Mouse (Mus musculus) embryonic facial prominence, embryonic 15.5 days (tissue): ENCODE results near the gene Foxo1. TPM values are rescaled to one million over a fixed set of nuclear protein-coding genes. Genes with fewer than 3 reads are reported as not detected.

Experiments
- ATAC-seq: fragments of 200-750 bp; cut with Nextera tagmentation; 2 replicates; pipeline ENCODE4 v1.8.0; 2017; ENCODE audit warnings: low read depth, moderate TSS enrichment; ENCODE audit not compliant: insufficient number of reproducible peaks, low FRiP score, low TSS enrichment
- H3K27ac ChIP-seq: fragments of 300-500 bp; sonication (generic); replicated peaks from 2 replicates; pipeline ENCODE4 v1.5.1; 2015; ENCODE audit warnings: mild to moderate bottlenecking, inconsistent platforms
- H3K27me3 ChIP-seq: fragments of 300-500 bp; sonication (generic); 2 replicates; pipeline ENCODE4 v1.6.1; 2015; ENCODE audit warnings: inconsistent platforms
- H3K36me3 ChIP-seq: fragments of 300-500 bp; sonication (generic); 2 replicates; pipeline ENCODE4 v1.6.1; 2015; ENCODE audit warnings: mild to moderate bottlenecking, inconsistent platforms
- H3K4me1 ChIP-seq: fragments of 300-500 bp; sonication (generic); 2 replicates; pipeline ENCODE4 v1.6.1; 2015; ENCODE audit warnings: inconsistent platforms
- H3K4me2 ChIP-seq: fragments of 300-500 bp; sonication (generic); replicated peaks from 2 replicates; pipeline ENCODE4 v1.6.1; 2015; ENCODE audit warnings: mild to moderate bottlenecking, inconsistent platforms
- H3K4me3 ChIP-seq: fragments of 300-500 bp; sonication (generic); replicated peaks from 2 replicates; pipeline ENCODE4 v1.5.1; 2015; ENCODE audit warnings: mild to moderate bottlenecking, inconsistent platforms
- H3K9ac ChIP-seq: fragments of 300-500 bp; sonication (generic); 2 replicates; pipeline ENCODE4 v1.6.1; 2015; ENCODE audit warnings: inconsistent platforms
- H3K9me3 ChIP-seq: fragments of 300-500 bp; sonication (generic); replicated peaks from 2 replicates; pipeline ENCODE4 v1.6.1; 2016; ENCODE audit warnings: inconsistent platforms
- WGBS: fragments of 180-500 bp; shearing (Covaris S2); methylation state at CpG from one replicate; pipeline ENCODE4 v1.1.7; 2015; 5-methylcytosine and 5-hydroxymethylcytosine counted together
- polyA plus RNA-seq: library from polyadenylated mRNA; unstranded; fragments of >200 nt; fragmentation: Nextera tagmentation; extraction: Ambion mirVana; gene quantifications from 2 replicates; pipeline ENCODE4 v1.2.1, GENCODE M21; 2015

Gene Foxo1
- polyA plus RNA-seq, 1 experiment from 2014 or later, result 8.2 TPM

GRCm38 (mm10) chr3:52292498-52292897, 24.4 kb downstream of the Foxo1 start:
- Histone ChIP-seq H3K9ac (no peak overlapping the region), H3K9me3 (no peaks in the 10 kb centered on the region), H3K27ac (no peak overlapping the region), H3K36me3 (no peaks in the 10 kb centered on the region), H3K4me1 (0 out of 2 replicates have a peak, but pooled peaks cover 12% of the 10 kb centered on the region), H3K4me2 (no peak overlapping the region), H3K4me3 (no peak overlapping the region), H3K27me3 (no peaks in the 10 kb centered on the region)
- WGBS, result 72% methylated on average over 7 of the region's 7 CpGs
- ATAC-seq, result no peak

DNA sequence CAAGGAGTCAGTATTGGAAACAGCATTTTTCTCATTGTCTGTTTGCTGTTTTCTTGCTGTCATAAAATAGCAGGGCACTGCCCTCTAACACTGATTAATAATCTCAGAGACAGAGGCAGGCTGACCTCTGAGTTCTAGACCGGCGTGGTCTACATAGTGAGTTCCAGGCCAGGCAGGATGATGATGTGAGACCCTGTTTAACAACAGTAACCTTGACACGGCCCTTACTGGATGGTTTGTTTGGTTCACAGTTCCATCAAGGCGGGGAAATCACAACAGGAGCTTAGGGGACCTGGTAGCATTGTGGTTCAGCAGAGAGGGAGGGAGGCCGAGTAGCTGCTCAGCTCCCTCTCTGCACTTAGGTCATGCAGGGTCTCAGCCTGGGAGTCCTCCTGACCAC, 25.8 kb downstream of the Foxo1 start:
- Histone ChIP-seq H3K4me1 (peaks cover 24% of the 10 kb centered on the region), H3K27me3 (no peaks in the 10 kb centered on the region), H3K36me3 (no peaks in the 10 kb centered on the region), H3K9ac (no peak overlapping the region), H3K4me3 (no peak overlapping the region), H3K27ac (no peak overlapping the region), H3K9me3 (no peaks in the 10 kb centered on the region), H3K4me2 (no peak overlapping the region)
- 79% methylated on average over 5 of the region's 5 CpGs for WGBS
- no peak for ATAC-seq

DNA sequence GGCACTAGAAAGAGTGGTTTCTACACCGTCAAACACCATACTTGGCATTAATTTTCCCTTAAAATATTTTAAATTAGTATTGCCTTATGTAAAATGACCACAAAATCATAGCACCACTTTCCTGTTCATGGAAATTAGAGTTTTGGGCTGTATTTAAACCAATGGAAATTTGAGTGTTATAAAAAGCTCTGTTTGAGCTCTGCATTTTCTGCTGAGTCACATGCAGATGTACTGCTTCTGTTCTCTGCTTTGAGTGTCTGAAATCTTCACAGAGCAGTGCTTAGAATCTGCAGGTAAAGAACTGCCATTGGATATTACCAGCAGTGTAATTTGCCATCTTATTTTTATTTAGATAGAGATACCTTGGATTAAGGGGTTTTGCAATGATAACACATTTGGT, 27.6 kb downstream of the Foxo1 start:
- WGBS, result 64% methylated on average over 1 of the region's 1 CpGs
- Histone ChIP-seq H3K4me1 (peaks cover 35% of the 10 kb centered on the region), H3K27me3 (no peaks in the 10 kb centered on the region), H3K4me3 (no peak overlapping the region), H3K36me3 (no peaks in the 10 kb centered on the region), H3K9ac (no peak overlapping the region), H3K4me2 (no peak overlapping the region), H3K27ac (no peak overlapping the region), H3K9me3 (no peaks in the 10 kb centered on the region)
- ATAC-seq, result no peak

- 59% methylated on average over 7 of the region's 7 CpGs for WGBS
- H3K4me1 ChIP-seq, result peaks cover 41% of the 10 kb centered on the region
- H3K36me3 ChIP-seq, result no peaks in the 10 kb centered on the region
- ATAC-seq, result no peak
- H3K27ac ChIP-seq, result no peak overlapping the region
- no peak overlapping the region for H3K4me3 ChIP-seq
- H3K27me3 ChIP-seq, result no peaks in the 10 kb centered on the region
- H3K4me2 ChIP-seq, result no peak overlapping the region
- H3K9ac ChIP-seq, result no peak overlapping the region
- H3K9me3 ChIP-seq, result no peaks in the 10 kb centered on the region
Measured at GRCm38 (mm10) chr3:52296224-52296760, 28.2 kb downstream of the Foxo1 start.

DNA sequence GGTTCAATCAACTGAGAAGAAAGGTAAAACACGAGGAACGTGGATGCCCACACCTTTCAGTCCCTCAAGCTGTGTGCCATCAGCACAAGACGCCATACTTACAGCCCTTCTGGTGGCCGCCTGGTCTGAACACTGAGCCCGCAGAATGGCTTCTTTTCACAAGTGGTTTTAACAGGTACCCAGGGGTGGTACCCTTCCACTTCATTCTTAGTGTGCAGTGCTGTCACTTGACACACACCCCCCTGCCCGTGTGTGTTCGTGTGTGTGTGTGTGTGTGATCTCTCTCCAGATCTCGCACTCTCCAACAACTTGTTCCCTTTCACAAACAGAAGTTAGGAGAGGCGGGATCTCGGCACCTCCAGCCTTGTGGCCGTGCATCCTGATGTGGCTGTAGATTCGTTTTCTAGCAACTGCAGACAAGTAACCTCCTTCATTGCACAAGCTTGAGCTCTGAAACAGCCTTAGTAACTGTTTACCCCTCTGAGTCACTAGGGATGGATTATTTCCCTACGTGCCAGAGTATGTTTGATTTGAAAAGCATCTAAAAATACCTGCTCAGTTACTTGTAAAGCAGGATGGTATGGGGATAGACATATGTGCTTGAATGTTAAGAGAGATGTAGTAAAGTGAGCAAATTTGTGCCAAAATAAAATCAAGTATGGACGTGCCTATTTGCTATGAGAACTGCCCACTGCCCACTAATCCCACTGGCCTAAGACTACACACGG, 29.3 kb downstream of the Foxo1 start:
- no peak overlapping the region for H3K4me2 ChIP-seq

DNA sequence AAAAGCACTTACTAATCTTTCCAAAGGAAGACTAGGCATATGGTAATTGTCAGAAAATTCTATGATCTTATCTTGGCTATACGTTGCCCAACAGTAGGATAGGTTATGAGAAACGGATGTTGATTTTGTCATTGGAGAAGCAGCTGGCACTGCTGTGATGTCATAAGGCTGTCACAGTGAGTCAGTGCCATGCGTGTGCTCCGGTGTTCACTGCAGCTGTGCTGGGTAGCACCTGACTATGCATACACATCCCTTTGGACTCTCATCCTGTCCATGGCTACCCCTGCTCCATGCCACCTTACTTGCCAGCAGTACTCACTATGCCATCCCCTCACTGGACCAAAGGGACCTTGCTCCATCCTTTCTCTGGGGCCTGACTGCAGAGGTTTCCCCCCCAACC, 30.5 kb downstream of the Foxo1 start:
- 56% methylated on average over 4 of the region's 4 CpGs for WGBS
- no peak overlapping the region for H3K4me3 ChIP-seq
- no peak overlapping the region for H3K4me2 ChIP-seq
- no peak overlapping the region for H3K9ac ChIP-seq
- no peak for ATAC-seq
- H3K9me3 ChIP-seq, result no peaks in the 10 kb centered on the region
- no peak overlapping the region for H3K27ac ChIP-seq
- H3K27me3 ChIP-seq, result no peaks in the 10 kb centered on the region
- peaks cover 38% of the 10 kb centered on the region for H3K4me1 ChIP-seq
- H3K36me3 ChIP-seq, result no peaks in the 10 kb centered on the region

More for the DNA sequence above, 29.3 kb downstream of the Foxo1 start:
- ATAC-seq, result no peak
- Histone ChIP-seq H3K9ac (no peak overlapping the region), H3K4me3 (no peak overlapping the region), H3K27ac (0 out of 2 replicates have a peak overlapping the region, but pooled peaks have one; percentile 17), H3K4me1 (peaks cover 41% of the 10 kb centered on the region), H3K36me3 (no peaks in the 10 kb centered on the region), H3K9me3 (no peaks in the 10 kb centered on the region), H3K27me3 (no peaks in the 10 kb centered on the region)
- 57% methylated on average over 15 of the region's 15 CpGs for WGBS

DNA sequence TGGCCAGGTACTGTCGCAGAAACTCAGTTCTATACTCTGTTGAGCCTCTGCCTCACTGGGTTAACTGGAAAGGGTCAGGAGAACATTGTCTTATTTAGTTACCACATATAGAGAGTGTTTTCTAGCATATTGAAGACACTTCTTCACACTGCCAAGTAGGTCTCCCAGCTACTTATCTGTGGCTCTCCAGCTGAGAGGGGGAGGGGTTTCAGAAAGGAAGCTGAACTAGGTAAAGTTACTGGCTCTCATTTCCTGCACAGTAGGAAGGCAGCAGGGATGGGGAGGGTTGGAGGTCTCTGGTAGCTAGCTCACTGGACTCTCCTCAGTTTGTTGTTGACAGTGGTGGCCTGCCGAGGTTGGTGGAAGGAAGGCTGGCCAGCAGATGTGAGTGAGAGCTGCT, 31.2 kb downstream of the Foxo1 start:
- no peak for ATAC-seq
- H3K4me2 ChIP-seq, result no peak overlapping the region
- no peaks in the 10 kb centered on the region for H3K27me3 ChIP-seq
- no peak overlapping the region for H3K4me3 ChIP-seq
- no peak overlapping the region for H3K27ac ChIP-seq
- no peaks in the 10 kb centered on the region for H3K36me3 ChIP-seq
- WGBS, result 60% methylated on average over 2 of the region's 2 CpGs
- no peak overlapping the region for H3K9ac ChIP-seq
- no peaks in the 10 kb centered on the region for H3K9me3 ChIP-seq
- H3K4me1 ChIP-seq, result peaks cover 38% of the 10 kb centered on the region

- H3K9me3 ChIP-seq, result no peaks in the 10 kb centered on the region
- no peak overlapping the region for H3K27ac ChIP-seq
- no peak overlapping the region for H3K9ac ChIP-seq
- H3K27me3 ChIP-seq, result no peaks in the 10 kb centered on the region
- no peak for ATAC-seq
- no peak overlapping the region for H3K4me2 ChIP-seq
- no peak overlapping the region for H3K4me3 ChIP-seq
- 62% methylated on average over 6 of the region's 6 CpGs for WGBS
- no peaks in the 10 kb centered on the region for H3K36me3 ChIP-seq
- H3K4me1 ChIP-seq, result peaks cover 38% of the 10 kb centered on the region
Measured at GRCm38 (mm10) chr3:52300517-52300916, 32.4 kb downstream of the Foxo1 start.

- no peaks in the 10 kb centered on the region for H3K9me3 ChIP-seq
- no peak overlapping the region for H3K9ac ChIP-seq
- no peaks in the 10 kb centered on the region for H3K36me3 ChIP-seq
- no peaks in the 10 kb centered on the region for H3K27me3 ChIP-seq
- H3K4me3 ChIP-seq, result no peak overlapping the region
- H3K27ac ChIP-seq, result no peak overlapping the region
- no peak overlapping the region for H3K4me2 ChIP-seq
- 74% methylated on average over 5 of the region's 5 CpGs for WGBS
- ATAC-seq, result no peak
- peaks cover 21% of the 10 kb centered on the region for H3K4me1 ChIP-seq
Measured at GRCm38 (mm10) chr3:52303301-52303700, 35.2 kb downstream of the Foxo1 start.

GRCm38 (mm10) chr3:52308586-52309321, 40.6 kb downstream of the Foxo1 start:
- Histone ChIP-seq H3K4me2 (no peak overlapping the region), H3K27me3 (no peaks in the 10 kb centered on the region), H3K27ac (no peak overlapping the region), H3K4me1 (no peaks in the 10 kb centered on the region), H3K9ac (no peak overlapping the region), H3K9me3 (no peaks in the 10 kb centered on the region), H3K36me3 (no peaks in the 10 kb centered on the region), H3K4me3 (no peak overlapping the region)
- WGBS, result 61% methylated on average over 5 of the region's 5 CpGs
- ATAC-seq, result no peak

DNA sequence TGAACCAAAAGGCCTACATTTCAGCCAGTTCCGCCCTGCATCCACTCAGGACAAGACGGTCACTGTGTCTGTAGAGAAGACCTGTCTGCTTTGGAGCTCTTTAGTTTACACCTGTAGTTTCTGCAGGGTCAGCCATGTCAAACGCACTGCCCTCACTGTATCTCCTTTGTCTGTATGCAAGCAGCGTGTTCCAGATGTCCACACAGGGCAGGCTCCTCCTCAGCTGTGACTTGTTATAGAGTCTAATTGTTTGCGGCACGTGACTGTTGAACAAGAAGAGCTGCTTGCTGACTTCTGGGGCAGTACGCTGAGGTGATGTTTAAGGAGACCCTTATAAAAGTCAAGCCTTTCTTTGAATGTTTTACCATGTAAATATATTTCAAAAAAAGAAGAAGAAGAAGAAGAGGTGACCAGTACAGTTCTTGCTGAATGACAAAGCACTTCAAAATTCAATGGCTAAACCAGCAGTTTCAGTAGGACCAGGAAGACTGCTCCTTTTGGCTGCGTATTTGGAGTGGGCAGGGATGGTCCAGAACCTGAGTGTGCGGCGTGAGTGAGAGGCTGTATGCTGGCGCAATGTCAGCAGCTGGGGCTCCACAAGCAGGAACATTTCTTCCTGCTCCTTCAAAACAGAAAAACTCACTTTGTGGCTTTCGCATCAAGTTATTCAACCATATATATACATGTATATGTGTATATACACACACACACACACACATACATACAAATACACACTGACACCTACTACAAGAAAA, 52.6 kb downstream of the Foxo1 start:
- Histone ChIP-seq H3K27me3 (no peaks in the 10 kb centered on the region), H3K4me2 (no peak overlapping the region), H3K36me3 (no peaks in the 10 kb centered on the region), H3K9me3 (no peaks in the 10 kb centered on the region), H3K4me3 (no peak overlapping the region), H3K9ac (no peak overlapping the region), H3K4me1 (peaks cover 16% of the 10 kb centered on the region), H3K27ac (no peak overlapping the region)
- ATAC-seq, result no peak
- 71% methylated on average over 12 of the region's 12 CpGs for WGBS
